Mouse (Mus musculus) CD4-positive, CD25-positive, alpha-beta regulatory T cell, adult 9 weeks (primary cell): ENCODE results near the gene Zfp467. TPM values are rescaled to one million over a fixed set of nuclear protein-coding genes. Genes with fewer than 3 reads are reported as not detected.

Experiments
- polyA plus RNA-seq: library from polyadenylated mRNA; unstranded; fragments of 100-300 nt; shearing (Covaris generic); gene quantifications from one replicate; pipeline ENCODE4 v1.2.1, GENCODE M21; 2017

Zfp467 gene
- 14.2 TPM for polyA plus RNA-seq

GRCm38 (mm10) chr6:48445181-48446101, at the start of gene Zfp467:
TSS of gene Zfp467 (minus strand) at chr6:48445825.

DNA sequence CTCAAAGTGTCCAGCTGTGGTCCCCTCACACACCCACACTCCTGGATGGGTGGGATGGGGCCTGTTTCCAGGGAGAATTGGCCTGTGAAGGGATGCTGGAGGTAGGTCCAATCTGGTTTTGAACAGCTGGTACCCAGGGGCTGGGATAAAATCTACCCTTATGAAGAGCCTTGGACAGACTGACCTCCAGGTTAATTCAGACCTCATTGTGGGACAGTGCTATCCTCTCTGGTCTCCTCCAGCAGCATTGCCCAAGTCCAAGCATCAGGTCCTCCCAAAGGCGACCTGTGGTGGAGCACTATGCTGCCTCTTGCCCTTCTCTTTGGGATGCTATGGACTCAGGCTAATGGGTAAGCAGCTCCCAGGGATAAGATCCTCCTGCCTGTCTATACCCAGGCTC, 2.3 kb upstream of the Zfp467 start, which contains the start of gene Sspo:
Gene Sspo (plus strand): TSS at position 301 of the 400 bp plus-strand sequence.

DNA sequence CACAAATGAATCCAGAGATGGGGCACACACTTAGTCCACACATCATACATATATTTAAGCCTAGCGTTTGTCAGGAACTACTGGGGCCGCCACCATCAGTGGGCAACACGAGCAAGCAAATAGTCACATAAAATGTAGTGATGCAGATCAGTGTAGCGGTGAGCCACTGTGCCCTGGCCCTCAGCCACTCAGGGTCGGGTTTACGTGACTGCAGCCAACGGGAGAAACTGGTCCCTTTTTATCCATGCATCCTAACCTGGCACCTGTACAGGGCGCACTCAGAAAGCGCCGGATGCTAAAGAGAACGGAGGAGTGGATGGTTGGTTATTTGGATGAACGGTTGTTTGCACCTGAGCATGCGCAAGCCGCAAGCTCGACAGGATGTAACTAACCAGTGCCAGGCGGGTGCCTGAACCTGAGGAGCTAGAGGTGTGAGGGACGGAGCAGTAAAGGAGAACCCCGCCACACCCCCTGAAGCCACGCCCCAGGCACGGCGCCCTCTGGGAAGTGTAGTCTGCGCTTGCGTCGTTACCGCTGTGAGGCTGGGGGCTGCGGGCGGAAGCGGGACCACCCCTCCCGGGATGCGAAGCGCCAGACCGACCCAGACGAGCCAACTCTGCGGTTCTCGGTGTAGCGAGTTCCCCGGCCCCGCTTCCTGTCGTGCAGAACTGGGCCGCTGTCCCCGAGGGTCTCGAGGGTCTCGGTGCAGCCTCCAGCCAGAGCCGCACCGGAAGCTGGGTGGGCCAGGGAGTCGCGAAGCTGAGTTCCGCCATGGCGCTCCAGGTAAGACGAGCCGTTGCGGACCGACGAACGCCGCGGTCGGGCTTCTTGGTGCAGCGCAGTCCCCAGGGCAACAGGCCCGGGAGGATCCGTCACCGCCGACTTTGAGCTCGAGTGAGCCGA, 50.3 kb downstream of the Zfp467 start, which contains the start of gene Krba1:
Gene Krba1 (plus strand): TSS at position 482 of the 903 bp plus-strand sequence.

Other genes with a start within 250 kb of the Zfp467 start
- 34.6 TPM for gene Krba1, start 50.2 kb downstream of the Zfp467 start, polyA plus RNA-seq
- gene Sspo, start 2.4 kb upstream of the Zfp467 start, polyA plus RNA-seq = 0.21 TPM
- 0.29 TPM for gene Atp6v0e2, start 91.8 kb upstream of the Zfp467 start, polyA plus RNA-seq
- 57.5 TPM for gene Lrrc61, start 109.0 kb upstream of the Zfp467 start, polyA plus RNA-seq
- not detected for gene Rarres2, start 127.0 kb upstream of the Zfp467 start, polyA plus RNA-seq
- not detected for gene Gm45021, start 143.8 kb upstream of the Zfp467 start, polyA plus RNA-seq
- gene Repin1, start 148.1 kb upstream of the Zfp467 start, polyA plus RNA-seq = 3.4 TPM
- not detected for gene Gm44965, start 148.1 kb upstream of the Zfp467 start, polyA plus RNA-seq
- 3.3 TPM for gene Zfp775, start 156.2 kb upstream of the Zfp467 start, polyA plus RNA-seq
- 5.2 TPM for gene AI854703, start 180.9 kb upstream of the Zfp467 start, polyA plus RNA-seq
- gene Gimap8, start 201.4 kb upstream of the Zfp467 start, polyA plus RNA-seq = 194 TPM
- 285 TPM for gene Gimap9, start 230.3 kb upstream of the Zfp467 start, polyA plus RNA-seq
- gene Gimap4, start 238.7 kb upstream of the Zfp467 start, polyA plus RNA-seq = 1,424 TPM